Mouse (Mus musculus) bone marrow, adult 2 months (tissue): ENCODE data around the gene Minpp1.

ENCODE experiments used
- CTCF ChIP-seq: fragments of 200-500 bp; IDR thresholded peaks from 2 replicates; pipeline ENCODE4 v1.5.1; 2011; ENCODE audit warnings: low read length, control low read depth; ENCODE audit not compliant: control insufficient read depth, insufficient read depth
- POLR2A ChIP-seq: fragments of 200-500 bp; IDR thresholded peaks from 2 replicates; pipeline ENCODE4 v1.6.1; 2011; ENCODE audit warnings: low read depth, mild to moderate bottlenecking, control low read depth, low read length, borderline replicate concordance; ENCODE audit not compliant: control insufficient read depth

DNA sequence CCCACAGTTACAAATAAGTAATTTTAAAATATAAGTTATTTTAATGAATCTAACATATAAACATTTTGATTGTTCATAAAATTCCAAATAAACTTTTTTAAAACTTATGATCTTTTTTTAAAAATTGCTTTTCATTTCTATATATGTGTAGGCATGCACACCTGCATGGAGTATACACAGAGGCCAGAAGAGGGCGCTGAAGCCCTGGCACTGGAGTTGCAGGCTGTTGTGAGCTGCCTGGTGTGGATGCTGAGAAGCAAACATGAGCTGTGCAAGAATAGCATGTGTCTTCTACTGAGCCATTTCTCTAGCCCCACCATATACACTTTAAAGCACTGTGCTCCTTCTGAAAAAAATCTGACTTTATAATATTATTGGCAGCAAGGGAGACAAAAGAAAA is 26.9 kb downstream of the Minpp1 start:
- TF ChIP-seq CTCF (peak; percentile 57), POLR2A (no peak)
